Mouse (Mus musculus) C2C12 (cell line): ENCODE measurements at regions not wholly inside any gene's neighbourhood (a gene's known extent, or its start where the extent isn't known, plus 50 kb on each side); places are given as distances from the start of the nearest gene placed in this dataset.

Experiments used
- H3K27me3 ChIP-seq: one replicate; pipeline ENCODE4 v1.6.1; 2011; ENCODE audit not compliant: control insufficient read depth, insufficient read depth, insufficient read length
- H3K36me3 ChIP-seq: one replicate; pipeline ENCODE4 v1.6.1; 2011; ENCODE audit not compliant: control insufficient read depth, insufficient read depth
- H3K4me3 ChIP-seq: one replicate; pipeline ENCODE4 v1.5.1; 2011; ENCODE audit warnings: mild to moderate bottlenecking, control low read depth; ENCODE audit not compliant: poor library complexity, insufficient read depth, severe bottlenecking
- H3K79me2 ChIP-seq: one replicate; pipeline ENCODE4 v1.6.1; 2011; ENCODE audit not compliant: control insufficient read depth, insufficient read depth
- H3K79me3 ChIP-seq: one replicate; pipeline ENCODE4 v1.6.1; 2011; ENCODE audit warnings: low read depth, control low read depth
- H3ac ChIP-seq: one replicate; pipeline ENCODE3; 2011; ENCODE audit warnings: low read depth; ENCODE audit not compliant: control insufficient read depth, insufficient read length
- CEBPB ChIP-seq: IDR thresholded peaks from one replicate; pipeline ENCODE4 v1.6.1; 2011; ENCODE audit warnings: low read depth, mild to moderate bottlenecking, control low read depth, moderate library complexity
- CTCF ChIP-seq: IDR thresholded peaks from one replicate; pipeline ENCODE4 v1.5.1; 2011; ENCODE audit not compliant: control insufficient read depth, insufficient read depth, insufficient read length
- FOSL1 ChIP-seq: IDR thresholded peaks from one replicate; pipeline ENCODE4 v1.8.0; 2011; ENCODE audit warnings: mild to moderate bottlenecking, low read length; ENCODE audit not compliant: poor library complexity, insufficient read depth, severe bottlenecking
- MAX ChIP-seq: IDR thresholded peaks from one replicate; pipeline ENCODE4 v1.6.1; 2011; ENCODE audit warnings: mild to moderate bottlenecking, control low read depth
- MYOD1 ChIP-seq: IDR thresholded peaks from one replicate; pipeline ENCODE4 v1.6.1; 2011; ENCODE audit warnings: low read depth; ENCODE audit not compliant: control insufficient read depth, insufficient read length
- MYOG ChIP-seq: IDR thresholded peaks from one replicate; pipeline ENCODE4 v1.6.1; 2011; ENCODE audit not compliant: control insufficient read depth, insufficient read length; ENCODE audit errors: extremely low read depth
- USF1 ChIP-seq: IDR thresholded peaks from one replicate; pipeline ENCODE4 v1.6.1; 2011; ENCODE audit warnings: low read depth, mild to moderate bottlenecking, control low read depth, moderate library complexity

- Histone ChIP-seq H3K27me3 (no peaks in the 10 kb centered on the region), H3ac (no peak overlapping the region), H3K4me3 (no peak overlapping the region), H3K79me2 (no peaks in the 10 kb centered on the region), H3K79me3 (no peaks in the 10 kb centered on the region), H3K36me3 (no peaks in the 10 kb centered on the region)
- TF ChIP-seq CTCF (no peak), USF1 (no peak), MYOG (no peak), CEBPB (no peak), MYOD1 (no peak), FOSL1 (no peak), MAX (no peak)
Observed at GRCm38 (mm10) chr10:25023044-25023540, 95.8 kb upstream of the Arg1 start.

GRCm38 (mm10) chr10:25018946-25019345 is 91.7 kb upstream of the Arg1 start:
- H3K79me2 ChIP-seq, result no peaks in the 10 kb centered on the region
- TF ChIP-seq CEBPB (no peak), MAX (no peak), CTCF (no peak), USF1 (no peak), MYOG (no peak), FOSL1 (no peak), MYOD1 (no peak)
- H3K36me3 ChIP-seq, result no peaks in the 10 kb centered on the region
- H3K79me3 ChIP-seq, result no peaks in the 10 kb centered on the region
- H3K4me3 ChIP-seq, result no peak overlapping the region
- H3K27me3 ChIP-seq, result no peaks in the 10 kb centered on the region
- no peak overlapping the region for H3ac ChIP-seq

DNA sequence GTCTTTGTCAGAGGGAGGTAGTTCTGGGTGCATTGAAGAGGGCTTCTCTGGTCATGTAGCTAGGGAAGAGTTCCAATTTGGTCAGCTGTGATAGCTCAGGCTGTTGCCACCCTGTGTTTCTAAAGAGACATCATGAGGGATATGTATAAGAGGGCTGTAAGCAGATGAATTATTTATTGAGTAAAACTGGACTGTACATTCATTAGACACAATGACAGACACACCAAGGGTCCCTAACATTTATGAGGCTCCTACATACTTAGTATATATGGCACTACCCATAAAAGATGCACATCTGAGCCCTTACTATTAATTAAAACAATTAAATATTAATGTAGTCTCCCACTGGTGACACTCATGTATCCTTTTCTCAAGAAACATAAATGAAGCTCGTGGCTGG is 90.6 kb upstream of the Arg1 start:
- TF ChIP-seq MYOD1 (no peak), FOSL1 (no peak), USF1 (no peak), CEBPB (no peak), MYOG (no peak), CTCF (no peak), MAX (no peak)
- no peak overlapping the region for H3ac ChIP-seq

GRCm38 (mm10) chr10:25016110-25016509 is 88.8 kb upstream of the Arg1 start:
- TF ChIP-seq CTCF (no peak), MYOD1 (no peak), CEBPB (no peak), FOSL1 (no peak), USF1 (no peak), MAX (no peak), MYOG (no peak)
- no peaks in the 10 kb centered on the region for H3K79me3 ChIP-seq

More for the DNA sequence above, 90.6 kb upstream of the Arg1 start:
- H3K79me2 ChIP-seq, result no peaks in the 10 kb centered on the region
- H3K36me3 ChIP-seq, result no peaks in the 10 kb centered on the region
- no peaks in the 10 kb centered on the region for H3K79me3 ChIP-seq
- H3K27me3 ChIP-seq, result no peaks in the 10 kb centered on the region
- no peak overlapping the region for H3K4me3 ChIP-seq

GRCm38 (mm10) chr10:25012129-25012528 is 84.8 kb upstream of the Arg1 start:
- Histone ChIP-seq H3K36me3 (no peaks in the 10 kb centered on the region), H3K4me3 (no peak overlapping the region), H3K79me2 (no peaks in the 10 kb centered on the region), H3K79me3 (no peaks in the 10 kb centered on the region), H3ac (no peak overlapping the region), H3K27me3 (no peaks in the 10 kb centered on the region)
- TF ChIP-seq USF1, result no peak
- no peak for TF ChIP-seq CTCF
- TF ChIP-seq MYOG, result no peak
- no peak for TF ChIP-seq CEBPB
- TF ChIP-seq FOSL1, result no peak
- no peak for TF ChIP-seq MAX
- TF ChIP-seq MYOD1, result no peak

More at GRCm38 (mm10) chr10:25016110-25016509, 88.8 kb upstream of the Arg1 start:
- no peaks in the 10 kb centered on the region for H3K36me3 ChIP-seq
- H3ac ChIP-seq, result no peak overlapping the region
- H3K4me3 ChIP-seq, result no peak overlapping the region
- no peaks in the 10 kb centered on the region for H3K27me3 ChIP-seq
- no peaks in the 10 kb centered on the region for H3K79me2 ChIP-seq
